Mouse (Mus musculus): ENCODE measurements around the gene Rln1. TPM values are rescaled to one million over a fixed set of nuclear protein-coding genes. Genes with fewer than 3 reads are reported as not detected.

The Rln1 gene
- total RNA-seq, 1 experiment from 2014 or later, result not detected

DNA sequence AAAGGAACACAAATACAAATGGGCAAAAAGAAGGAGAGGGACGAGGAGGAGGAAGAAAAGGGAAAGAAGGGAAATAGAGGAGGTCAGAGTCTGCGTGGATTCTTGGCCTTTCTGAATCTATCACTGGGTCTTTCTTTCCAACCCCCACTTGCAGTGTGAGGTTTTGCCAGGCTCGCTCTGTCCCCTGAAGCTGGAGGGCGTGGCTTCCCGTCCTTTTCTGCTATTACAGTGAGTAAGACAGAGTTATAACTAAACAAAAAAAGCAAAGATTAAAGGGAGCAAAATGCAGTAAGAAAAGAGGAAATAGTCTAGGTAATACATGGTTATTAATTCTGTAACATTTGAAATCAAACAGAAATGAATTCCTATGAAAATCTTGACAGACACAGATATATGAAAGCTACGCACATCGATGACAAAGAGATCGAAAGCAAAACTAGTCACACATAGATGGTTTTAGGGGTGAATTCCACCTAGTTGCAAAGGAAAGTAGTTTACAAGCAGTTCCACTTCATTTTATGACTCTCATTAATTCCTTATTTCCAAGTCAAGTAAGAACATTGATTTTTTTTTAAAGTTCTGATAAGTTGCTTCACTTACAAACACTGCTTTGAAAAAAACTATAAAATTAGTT, 10.9 kb downstream of the Rln1 start:
- ATAC-seq (replicated peaks in 1 of 2; ENCODE audit: insufficient read depth in 1 of 2, low FRiP score in 2 of 2, low TSS enrichment in 1 of 2, low read depth in 1 of 2, poor library complexity in 2 of 2, severe bottlenecking in 2 of 2), result no peak

DNA sequence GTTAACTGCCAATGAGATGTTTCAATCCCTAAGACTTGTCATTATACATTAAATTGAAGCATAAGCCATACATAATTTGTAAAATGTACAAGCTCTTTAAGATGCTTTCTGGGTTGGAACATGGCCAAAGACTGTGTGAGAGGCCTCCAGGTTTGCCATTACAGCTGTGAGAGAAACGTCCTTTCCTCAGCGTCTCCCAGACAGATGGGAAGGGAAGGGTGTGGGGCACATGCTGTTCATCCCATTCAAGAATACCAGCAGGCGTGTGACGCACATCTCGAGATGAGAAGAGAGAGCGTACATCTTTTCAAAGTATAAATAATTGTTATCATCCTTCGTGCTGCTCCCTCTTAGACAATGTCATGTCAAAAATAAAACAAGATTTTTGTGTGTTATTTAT, 21.8 kb downstream of the Rln1 start:
- no peak for ATAC-seq (replicated peaks in 1 of 2; ENCODE audit: insufficient read depth in 1 of 2, low FRiP score in 2 of 2, low TSS enrichment in 1 of 2, low read depth in 1 of 2, poor library complexity in 2 of 2, severe bottlenecking in 2 of 2)

- no peak for ATAC-seq (replicated peaks in 1 of 2; ENCODE audit: insufficient read depth in 1 of 2, low FRiP score in 2 of 2, low TSS enrichment in 1 of 2, low read depth in 1 of 2, poor library complexity in 2 of 2, severe bottlenecking in 2 of 2)
Observed at GRCm38 (mm10) chr19:29311791-29312190, 22.7 kb downstream of the Rln1 start.

- no peak for ATAC-seq (replicated peaks in 1 of 2; ENCODE audit: insufficient read depth in 1 of 2, low FRiP score in 2 of 2, low TSS enrichment in 1 of 2, low read depth in 1 of 2, poor library complexity in 2 of 2, severe bottlenecking in 2 of 2)
Observed at GRCm38 (mm10) chr19:29308832-29309231, 25.6 kb downstream of the Rln1 start.

DNA sequence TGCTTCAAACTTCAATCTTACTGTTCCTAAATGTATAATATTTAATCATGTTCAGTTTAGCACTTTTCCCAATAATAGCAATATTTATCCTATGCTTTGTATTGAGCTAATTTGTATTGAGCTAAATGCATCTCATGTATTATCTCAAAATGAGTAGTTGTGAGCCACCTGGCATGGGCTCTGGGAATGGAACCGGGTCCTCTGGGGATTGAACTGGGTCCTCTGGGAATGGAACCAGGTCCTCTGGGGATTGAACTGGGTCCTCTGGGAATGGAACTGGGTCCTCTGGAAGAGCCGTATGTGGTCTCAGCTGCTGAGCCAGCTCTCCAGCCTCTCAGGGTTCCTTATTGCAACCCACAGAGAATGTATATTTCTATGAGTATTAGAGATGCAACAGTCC, 32.4 kb downstream of the Rln1 start:
- ATAC-seq (replicated peaks in 1 of 2; ENCODE audit: insufficient read depth in 1 of 2, low FRiP score in 2 of 2, low TSS enrichment in 1 of 2, low read depth in 1 of 2, poor library complexity in 2 of 2, severe bottlenecking in 2 of 2), result no peak

- no peak for ATAC-seq (replicated peaks in 1 of 2; ENCODE audit: insufficient read depth in 1 of 2, low FRiP score in 2 of 2, low TSS enrichment in 1 of 2, low read depth in 1 of 2, poor library complexity in 2 of 2, severe bottlenecking in 2 of 2)
Observed at GRCm38 (mm10) chr19:29300919-29301318, 33.6 kb downstream of the Rln1 start.

GRCm38 (mm10) chr19:29297366-29297765, 37.1 kb downstream of the Rln1 start:
- no peak for ATAC-seq (replicated peaks in 1 of 2; ENCODE audit: insufficient read depth in 1 of 2, low FRiP score in 2 of 2, low TSS enrichment in 1 of 2, low read depth in 1 of 2, poor library complexity in 2 of 2, severe bottlenecking in 2 of 2)

DNA sequence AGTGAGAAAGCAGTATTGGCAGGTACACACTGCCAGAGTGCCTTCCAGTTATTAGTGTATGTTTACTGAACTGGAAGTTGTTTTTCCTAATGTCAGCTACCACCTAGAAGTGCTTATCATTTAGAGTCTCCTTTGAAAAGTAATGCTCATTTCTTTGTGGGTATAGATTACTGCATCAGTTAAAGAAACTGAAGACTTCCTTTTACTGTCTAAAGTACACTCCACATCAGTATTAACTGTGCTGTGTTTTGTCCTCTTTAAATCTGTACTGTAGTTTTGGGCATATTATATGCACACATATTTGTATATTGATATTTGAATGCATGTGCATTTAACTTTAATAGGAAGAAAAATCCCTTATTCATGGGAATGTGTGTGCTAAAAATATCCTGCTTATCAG, 38.3 kb downstream of the Rln1 start:
- ATAC-seq (replicated peaks in 1 of 2; ENCODE audit: insufficient read depth in 1 of 2, low FRiP score in 2 of 2, low TSS enrichment in 1 of 2, low read depth in 1 of 2, poor library complexity in 2 of 2, severe bottlenecking in 2 of 2), result no peak

DNA sequence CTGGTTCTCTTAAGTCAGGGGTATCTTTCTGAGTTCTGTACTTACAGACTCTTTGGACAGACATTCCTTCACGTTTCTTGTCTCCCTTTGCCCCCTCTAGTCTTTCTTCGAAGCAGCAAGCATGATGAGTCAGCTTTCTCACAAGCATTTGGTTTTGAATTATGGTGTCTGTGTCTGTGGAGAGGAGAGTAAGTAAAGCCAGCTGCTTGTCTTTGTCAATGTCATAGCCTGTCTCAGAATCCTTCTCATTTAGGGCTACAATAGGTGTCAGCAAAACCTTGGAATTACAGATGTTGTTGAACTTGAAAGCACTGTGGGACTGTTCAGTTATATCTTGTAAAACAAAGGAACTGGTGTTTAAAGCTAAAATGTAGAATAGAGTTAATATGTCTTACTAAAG, 39.7 kb downstream of the Rln1 start:
- no peak for ATAC-seq (replicated peaks in 1 of 2; ENCODE audit: insufficient read depth in 1 of 2, low FRiP score in 2 of 2, low TSS enrichment in 1 of 2, low read depth in 1 of 2, poor library complexity in 2 of 2, severe bottlenecking in 2 of 2)

GRCm38 (mm10) chr19:29292546-29292945, 41.9 kb downstream of the Rln1 start:
- no peak for ATAC-seq (replicated peaks in 1 of 2; ENCODE audit: insufficient read depth in 1 of 2, low FRiP score in 2 of 2, low TSS enrichment in 1 of 2, low read depth in 1 of 2, poor library complexity in 2 of 2, severe bottlenecking in 2 of 2)

GRCm38 (mm10) chr19:29291532-29291931, 42.9 kb downstream of the Rln1 start:
- no peak for ATAC-seq (replicated peaks in 1 of 2; ENCODE audit: insufficient read depth in 1 of 2, low FRiP score in 2 of 2, low TSS enrichment in 1 of 2, low read depth in 1 of 2, poor library complexity in 2 of 2, severe bottlenecking in 2 of 2)

- ATAC-seq (replicated peaks in 1 of 2; ENCODE audit: insufficient read depth in 1 of 2, low FRiP score in 2 of 2, low TSS enrichment in 1 of 2, low read depth in 1 of 2, poor library complexity in 2 of 2, severe bottlenecking in 2 of 2), result no peak
Observed at GRCm38 (mm10) chr19:29287863-29288262, 46.6 kb downstream of the Rln1 start.

GRCm38 (mm10) chr19:29285451-29285869, 49.0 kb downstream of the Rln1 start:
- ATAC-seq (replicated peaks in 1 of 2; ENCODE audit: insufficient read depth in 1 of 2, low FRiP score in 2 of 2, low TSS enrichment in 1 of 2, low read depth in 1 of 2, poor library complexity in 2 of 2, severe bottlenecking in 2 of 2), result no peak

Other genes starting within 250 kb of the Rln1 start
- gene Rcl1, start 233.3 kb downstream of the Rln1 start, total RNA-seq (2017), result 73.6 and 73.8 TPM in 2 replicates
- gene Jak2, start 82.8 kb downstream of the Rln1 start, total RNA-seq (2017), result 66.3 and 71.1 TPM in 2 replicates
- 17.9 and 36.0 TPM in 2 replicates for gene Insl6, start 9.3 kb downstream of the Rln1 start, total RNA-seq (2017)
- gene Plgrkt, start 32.7 kb upstream of the Rln1 start, total RNA-seq (2017), result 156 and 165 TPM in 2 replicates
- gene Cd274, start 32.8 kb upstream of the Rln1 start, total RNA-seq (2017), result 22.1 and 22.7 TPM in 2 replicates
- gene Pdcd1lg2, start 76.2 kb upstream of the Rln1 start, total RNA-seq (2017), result 5.7 and 5.8 TPM in 2 replicates
- gene Ric1, start 187.6 kb upstream of the Rln1 start, total RNA-seq (2017), result 24.2 and 36.3 TPM in 2 replicates